Mouse (Mus musculus) liver, postnatal 0 days (tissue): Measurements from ENCODE around the gene Shc2. TPM values are rescaled to one million over a fixed set of nuclear protein-coding genes. Genes with fewer than 3 reads are reported as not detected.

ENCODE experiments used
- ATAC-seq: fragments of 200-750 bp; cut with Nextera tagmentation; 2 replicates; pipeline ENCODE4 v1.8.0; 2017; ENCODE audit warnings: mild to moderate bottlenecking, moderate library complexity
- DNase-seq: peaks from one replicate; pipeline ENCODE4 v3.0.0-alpha.2; 2016
- H3K27ac ChIP-seq: fragments of 300-500 bp; sonication (generic); 2 replicates; pipeline ENCODE4 v1.5.1; 2014; ENCODE audit warnings: antibody characterized with exemption, moderate library complexity, mild to moderate bottlenecking, low read depth
- H3K27me3 ChIP-seq: fragments of 300-500 bp; sonication (generic); 2 replicates; pipeline ENCODE4 v1.6.1; 2014; ENCODE audit warnings: low read length, control low read depth, mixed read lengths; ENCODE audit not compliant: insufficient read depth
- H3K36me3 ChIP-seq: fragments of 300-500 bp; sonication (generic); replicated peaks from 2 replicates; pipeline ENCODE4 v1.6.1; 2014; ENCODE audit warnings: mild to moderate bottlenecking, control low read depth, low read length, moderate library complexity, mixed read lengths; ENCODE audit not compliant: insufficient read depth
- H3K4me1 ChIP-seq: fragments of 300-500 bp; sonication (generic); 2 replicates; pipeline ENCODE4 v1.6.1; 2014; ENCODE audit warnings: antibody characterized with exemption, mild to moderate bottlenecking, control low read depth; ENCODE audit not compliant: insufficient read depth
- H3K4me2 ChIP-seq: fragments of 300-500 bp; sonication (generic); 2 replicates; pipeline ENCODE4 v1.6.1; 2014; ENCODE audit warnings: low read depth, mild to moderate bottlenecking, low read length, moderate library complexity, mixed read lengths
- H3K4me3 ChIP-seq: fragments of 300-500 bp; sonication (generic); 2 replicates; pipeline ENCODE4 v1.5.1; 2014; ENCODE audit warnings: low read depth, low read length
- H3K9ac ChIP-seq: fragments of 300-500 bp; sonication (generic); replicated peaks from 2 replicates; pipeline ENCODE4 v1.6.1; 2014; ENCODE audit warnings: mild to moderate bottlenecking, moderate library complexity
- H3K9me3 ChIP-seq: fragments of 300-500 bp; sonication (generic); 2 replicates; pipeline ENCODE4 v1.6.1; 2016; ENCODE audit warnings: mild to moderate bottlenecking, control low read depth, low read length, mixed read lengths
- CTCF ChIP-seq: sonication (generic); IDR thresholded peaks from 2 replicates; pipeline ENCODE4 v1.5.1; 2016; ENCODE audit warnings: antibody characterized with exemption, low read depth
- EP300 ChIP-seq: IDR thresholded peaks from 2 replicates; pipeline ENCODE4 v1.6.1; 2016; ENCODE audit warnings: antibody characterized with exemption, low read depth, mild to moderate bottlenecking
- WGBS: fragments of 180-500 bp; shearing (Covaris S2); extraction: QIAGEN DNeasy Blood & Tissue Kit; methylation state at CpG from one replicate; pipeline ENCODE4 v1.1.7; 2014; ENCODE audit not compliant: insufficient replicate concordance; 5-methylcytosine and 5-hydroxymethylcytosine counted together
- polyA plus RNA-seq: library from polyadenylated mRNA; unstranded; fragments of >200 nt; fragmentation: Nextera tagmentation; extraction: Ambion mirVana; gene quantifications from 2 replicates; pipeline ENCODE4 v1.2.1, GENCODE M21; 2015

The Shc2 gene
- polyA plus RNA-seq, 1 experiment from 2014 or later, result 0.05 TPM

DNA sequence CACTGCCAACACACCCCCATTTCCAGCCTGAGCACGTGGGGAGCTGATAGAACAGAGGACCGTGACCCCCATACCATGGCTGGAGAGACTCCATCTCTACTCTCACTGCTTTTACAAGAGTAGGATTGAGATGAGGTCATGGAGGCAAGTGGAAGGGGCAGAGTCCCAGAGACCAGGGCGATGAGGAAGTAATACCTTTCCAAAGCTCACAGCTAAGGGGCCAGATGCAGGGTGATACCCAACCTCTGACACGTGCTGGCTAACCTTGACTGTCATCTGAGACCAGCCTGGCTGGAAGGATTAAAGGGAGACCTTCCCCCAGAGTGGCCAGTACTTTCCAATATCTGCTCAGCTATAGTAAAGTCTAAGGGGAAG lies 50.0 kb downstream of the Shc2 start:
- Histone ChIP-seq H3K9ac (no peak overlapping the region), H3K27ac (no peak overlapping the region), H3K4me2 (no peak overlapping the region), H3K36me3 (no peaks in the 10 kb centered on the region), H3K27me3 (no peaks in the 10 kb centered on the region), H3K4me3 (no peak overlapping the region), H3K9me3 (no peaks in the 10 kb centered on the region), H3K4me1 (no peaks in the 10 kb centered on the region)
- DNase-seq (peak; percentile 6), ATAC-seq (no peak)
- no peak for TF ChIP-seq EP300
- TF ChIP-seq CTCF, result no peak
- 53% methylated on average over 4 of the region's 4 CpGs for WGBS

DNA sequence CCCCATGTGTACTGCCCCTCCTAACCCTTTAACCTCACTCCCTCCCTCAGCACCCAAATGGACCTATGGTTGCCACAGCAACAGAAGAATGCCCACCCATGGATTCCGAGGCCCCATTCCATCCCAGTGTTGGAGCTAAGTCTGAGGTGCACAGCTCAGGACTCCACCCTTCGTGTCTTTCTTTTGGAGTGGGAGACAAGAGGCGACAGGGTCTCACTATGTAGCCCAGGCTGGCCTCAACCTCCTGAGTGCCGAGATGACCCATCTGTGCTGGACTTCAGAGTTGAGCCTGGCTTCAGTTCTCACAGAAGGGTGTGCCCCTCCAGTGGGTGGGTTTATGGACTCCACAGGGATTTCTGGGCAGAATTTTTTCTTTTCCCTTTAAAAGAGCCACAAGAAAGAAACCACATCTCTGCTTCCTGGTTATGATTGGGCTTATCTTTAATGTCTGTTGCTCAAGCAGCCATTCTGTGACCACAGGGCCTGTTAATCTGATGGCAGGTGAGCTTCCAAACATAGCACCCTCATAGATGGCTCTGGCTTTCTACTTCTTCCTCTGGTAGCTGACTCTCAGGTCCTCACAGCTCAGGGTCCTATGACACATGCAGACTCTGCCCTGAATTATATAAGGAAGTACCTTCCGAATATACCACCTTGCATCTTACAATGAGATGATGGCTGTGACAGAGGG lies 50.5 kb downstream of the Shc2 start, which contains the start of gene Theg:
Gene Theg, minus strand, starts transcription at position 271 of the 691 bp plus-strand sequence.
- WGBS, result 68% methylated on average over 5 of the region's 5 CpGs
- ATAC-seq, result no peak

DNA sequence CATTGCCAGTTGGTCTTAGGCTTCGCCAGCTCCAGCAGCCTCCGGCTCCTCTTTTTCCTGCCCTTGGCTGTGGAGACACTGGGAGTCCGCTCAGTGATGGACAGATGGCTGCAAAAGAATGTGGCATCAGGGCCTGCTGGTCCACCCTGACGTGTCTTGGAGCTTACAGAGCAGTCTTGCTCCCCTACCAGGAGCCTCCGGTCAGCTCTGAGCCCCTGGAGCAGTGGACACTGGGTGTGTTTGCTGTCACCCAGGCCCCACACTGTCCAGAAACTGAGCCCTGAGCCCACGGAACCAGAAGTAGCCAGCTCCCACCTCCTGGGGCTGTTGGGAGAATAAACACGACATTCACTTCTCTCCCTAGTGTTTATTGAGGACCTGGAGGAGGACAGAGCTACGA lies 51.5 kb downstream of the Shc2 start:
- Histone ChIP-seq H3K27me3 (no peaks in the 10 kb centered on the region), H3K27ac (no peak overlapping the region), H3K9ac (no peak overlapping the region), H3K4me1 (no peaks in the 10 kb centered on the region), H3K4me2 (no peak overlapping the region), H3K36me3 (no peaks in the 10 kb centered on the region), H3K4me3 (no peak overlapping the region), H3K9me3 (no peaks in the 10 kb centered on the region)
- DNase-seq (peak; percentile 11), ATAC-seq (no peak)
- TF ChIP-seq CTCF (no peak), EP300 (no peak)
- 64% methylated on average over 8 of the region's 8 CpGs for WGBS

More for the DNA sequence above, 50.5 kb downstream of the Shc2 start, which contains the start of gene Theg:
- Histone ChIP-seq H3K4me3 (no peak within 1 kb of the TSS), H3K9ac (no peak within 1 kb of the TSS), H3K4me2 (no peak within 1 kb of the TSS), H3K9me3 (no peaks in the 10 kb centered on the region), H3K27ac (no peak within 1 kb of the TSS), H3K27me3 (no peaks in the 10 kb centered on the region), H3K4me1 (no peaks in the 10 kb centered on the region), H3K36me3 (no peaks in the 10 kb centered on the region)
- peak; percentile 8 for DNase-seq
- no peak for TF ChIP-seq CTCF
- TF ChIP-seq EP300, result no peak

DNA sequence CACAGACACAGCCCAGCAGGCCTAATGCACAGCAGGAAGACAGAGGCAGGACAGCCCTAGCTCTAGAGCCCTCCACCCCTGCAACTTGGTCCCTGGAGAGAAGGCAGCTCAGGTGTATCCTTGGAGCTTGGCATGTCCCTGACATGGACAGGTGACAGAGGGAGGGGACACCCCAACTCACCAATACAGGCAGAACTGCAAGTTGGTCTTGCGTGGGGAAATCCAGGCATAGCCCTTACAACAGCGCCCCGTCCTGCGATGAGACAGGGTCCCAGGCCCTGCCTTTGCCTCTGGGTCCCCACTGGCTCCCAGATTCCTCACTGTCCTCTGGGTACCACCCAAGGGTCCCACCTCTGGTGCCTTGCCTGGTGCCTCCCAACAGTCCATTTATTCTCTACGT lies 52.0 kb downstream of the Shc2 start:
- no peak overlapping the region for H3K27ac ChIP-seq
- WGBS, result 85% methylated on average over 5 of the region's 5 CpGs
- H3K27me3 ChIP-seq, result no peaks in the 10 kb centered on the region
- no peak overlapping the region for H3K4me3 ChIP-seq
- H3K4me1 ChIP-seq, result no peaks in the 10 kb centered on the region
- ATAC-seq (no peak), DNase-seq (no peak)
- no peaks in the 10 kb centered on the region for H3K9me3 ChIP-seq
- no peak for TF ChIP-seq CTCF
- TF ChIP-seq EP300, result no peak
- H3K36me3 ChIP-seq, result no peaks in the 10 kb centered on the region
- H3K9ac ChIP-seq, result no peak overlapping the region
- no peak overlapping the region for H3K4me2 ChIP-seq

DNA sequence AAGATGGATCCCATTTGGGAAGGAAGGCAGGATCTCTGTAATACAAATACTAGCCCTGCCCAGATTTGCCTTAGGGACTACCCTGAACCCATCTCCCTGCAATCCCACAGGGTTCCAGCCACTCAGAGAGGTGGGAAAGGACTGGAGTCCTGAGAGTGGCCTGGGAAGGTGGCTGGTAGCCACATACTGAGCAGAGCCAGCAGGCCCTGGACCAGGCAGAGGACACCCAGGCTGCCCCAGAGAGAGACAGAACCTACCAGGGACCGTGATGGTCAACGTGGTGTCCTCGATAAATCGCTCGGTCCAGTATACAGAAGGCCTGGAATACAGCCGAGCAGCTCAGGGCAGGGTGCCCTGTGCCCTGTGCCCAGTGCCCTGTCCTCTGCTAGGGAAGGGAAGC lies 52.6 kb downstream of the Shc2 start:
- Histone ChIP-seq H3K4me3 (no peak overlapping the region), H3K36me3 (no peaks in the 10 kb centered on the region), H3K4me2 (no peak overlapping the region), H3K9ac (no peak overlapping the region), H3K27ac (no peak overlapping the region), H3K4me1 (no peaks in the 10 kb centered on the region), H3K27me3 (no peaks in the 10 kb centered on the region), H3K9me3 (no peaks in the 10 kb centered on the region)
- peak; percentile 9 for DNase-seq
- 87% methylated on average over 6 of the region's 6 CpGs for WGBS
- no peak for ATAC-seq
- TF ChIP-seq CTCF (no peak), EP300 (no peak)

DNA sequence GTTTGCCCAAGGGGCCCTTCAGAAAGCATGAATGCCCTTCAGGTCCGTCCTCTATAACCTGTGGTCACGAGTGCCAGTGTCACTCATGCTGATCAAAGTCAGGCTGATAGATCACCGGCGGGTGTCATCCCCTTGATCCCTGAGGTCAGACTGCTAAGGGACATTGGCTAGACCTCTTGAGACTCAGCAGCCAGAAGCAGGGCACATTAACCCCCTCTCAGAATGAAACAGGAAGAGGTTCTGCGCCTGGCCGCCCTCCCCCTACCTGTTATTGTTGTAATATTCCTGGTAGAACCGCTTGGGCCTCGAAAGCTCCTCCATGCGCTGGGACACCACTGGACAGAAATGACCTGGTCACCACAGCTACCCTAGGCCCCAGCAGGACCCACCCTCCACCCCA lies 53.3 kb downstream of the Shc2 start:
- no peaks in the 10 kb centered on the region for H3K9me3 ChIP-seq
- 62% methylated on average over 9 of the region's 9 CpGs for WGBS
- no peak for ATAC-seq
- no peak for TF ChIP-seq EP300
- TF ChIP-seq CTCF, result no peak
- DNase-seq, result peak; percentile 12
- no peaks in the 10 kb centered on the region for H3K4me1 ChIP-seq
- no peak overlapping the region for H3K4me2 ChIP-seq
- no peak overlapping the region for H3K4me3 ChIP-seq
- no peaks in the 10 kb centered on the region for H3K36me3 ChIP-seq
- no peak overlapping the region for H3K27ac ChIP-seq
- no peaks in the 10 kb centered on the region for H3K27me3 ChIP-seq
- H3K9ac ChIP-seq, result no peak overlapping the region
